Mouse (Mus musculus) brain, embryonic 14.5 days (tissue): ENCODE results near the gene Kcnk10.

Experiments
- CTCF ChIP-seq: fragments of 200-500 bp; IDR thresholded peaks from 2 replicates; pipeline ENCODE4 v1.5.1; 2012; ENCODE audit warnings: inconsistent platforms, mild to moderate bottlenecking, moderate library complexity, borderline replicate concordance; ENCODE audit not compliant: insufficient read depth, insufficient read length; ENCODE audit errors: extremely low read depth
- POLR2A ChIP-seq: fragments of 200-500 bp; IDR thresholded peaks from 2 replicates; pipeline ENCODE4 v1.6.1; 2012; ENCODE audit warnings: mild to moderate bottlenecking, inconsistent platforms, borderline replicate concordance; ENCODE audit not compliant: poor library complexity, insufficient read depth, insufficient read length, severe bottlenecking; ENCODE audit errors: extremely low read depth

- TF ChIP-seq POLR2A, result no peak
- no peak for TF ChIP-seq CTCF
Measured at GRCm38 (mm10) chr12:98458944-98459343, 119.2 kb downstream of the Kcnk10 start.
